ENCODE assay signal across 8 mouse cellular contexts in the genomic region with DNA sequence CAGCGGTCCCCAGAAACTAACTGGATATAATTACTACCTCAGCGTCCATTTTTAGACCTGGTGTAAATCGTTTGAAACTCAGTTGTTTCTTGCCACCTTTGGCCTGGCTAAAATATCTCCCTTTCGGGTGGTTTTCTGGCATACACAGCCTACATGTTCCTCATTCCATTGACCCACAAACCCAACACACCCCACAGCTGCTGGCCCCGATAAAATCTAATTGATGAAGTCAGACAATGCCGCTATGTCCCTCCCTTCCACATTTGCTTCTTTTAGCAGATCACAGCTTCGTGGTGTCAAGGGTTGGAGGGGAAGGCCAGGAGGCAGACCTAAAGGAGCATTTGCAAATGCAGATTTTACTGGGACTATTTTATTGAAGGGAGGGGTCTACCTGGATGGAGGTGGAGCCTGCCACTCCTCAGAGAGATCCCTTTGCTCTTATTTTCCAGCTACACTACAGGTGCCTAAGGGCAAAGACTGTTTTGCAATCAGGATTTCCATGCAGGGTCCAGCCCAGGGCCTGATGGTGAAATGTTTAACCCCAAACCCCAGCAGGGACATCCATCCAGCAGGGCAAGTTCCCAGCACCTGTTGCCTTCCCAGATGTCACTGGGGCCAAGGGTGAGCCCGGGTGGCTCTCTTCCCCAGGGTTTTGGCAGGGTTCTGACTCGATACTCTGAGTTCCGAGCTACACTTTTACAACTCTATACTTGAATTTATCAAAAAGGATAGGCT. TPM values are rescaled to one million over a fixed set of nuclear protein-coding genes. Genes with fewer than 3 reads are reported as not detected.
A peak's percentile ranks its signal among the peaks of the same experiment; 100 is the strongest.
DNase-seq lines count a peak whose midpoint lies in the region; ATAC-seq and TF ChIP-seq lines count a peak whose summit lies in the region.

No protein-coding gene starts in this region.

- H3K36me3 ChIP-seq in lung, embryonic 16.5 days (ENCODE audit: control insufficient read depth, insufficient read depth, low read length), result no peaks in the 10 kb centered on the region
- H3K36me3 ChIP-seq in limb, embryonic 13.5 days, result no peaks in the 10 kb centered on the region
- H3K36me3 ChIP-seq in stomach, postnatal 0 days (ENCODE audit: control insufficient read depth, insufficient read depth, low read length), result no peaks in the 10 kb centered on the region

- intact Hi-C loops in gastrocnemius, adult 2 months (cut with DNase I), result loop anchor here (2.0 to 10.0 kb wide), 3 partner anchors 45 to 337 kb away; no protein-coding TSS in a partner anchor

- no peak overlapping the region; the same call in 1 of the 2 replicates for H3K9ac ChIP-seq in lung, embryonic 16.5 days (ENCODE audit: low read length)
- H3K9ac ChIP-seq in limb, embryonic 13.5 days, result peak overlapping the region; percentile 48; the same call in 1 of the 2 replicates
- H3K9ac ChIP-seq in stomach, postnatal 0 days (ENCODE audit: low read length), result 0 out of 2 replicates have a peak overlapping the region, but pooled peaks have one; percentile 39

- H3K4me3 ChIP-seq in lung, embryonic 16.5 days (ENCODE audit: low read length), result peak overlapping the region; percentile 45
- peak overlapping the region; percentile 75 for H3K4me3 ChIP-seq in gastrocnemius, adult 2 months
- peak overlapping the region; percentile 39 for H3K4me3 ChIP-seq in limb, embryonic 13.5 days
- H3K4me3 ChIP-seq in stomach, postnatal 0 days (ENCODE audit: low read depth, low read length), result peak overlapping the region; percentile 36; the same call in 1 of the 2 replicates

- peak overlapping the region; percentile 72 for H3K4me2 ChIP-seq in lung, embryonic 16.5 days (ENCODE audit: low read depth, low read length)
- peak overlapping the region; percentile 65 for H3K4me2 ChIP-seq in limb, embryonic 13.5 days (replicated peaks)
- peak overlapping the region; percentile 45 for H3K4me2 ChIP-seq in stomach, postnatal 0 days (replicated peaks; ENCODE audit: low read depth)

- TF ChIP-seq CTCF in gastrocnemius, adult 2 months (IDR thresholded peaks at IDR 0.05), result no peak
- TF ChIP-seq CTCF in stomach, postnatal 0 days (IDR thresholded peaks at IDR 0.05; ENCODE audit: low read depth), result no peak

- peaks cover 22% of the 10 kb centered on the region for H3K27me3 ChIP-seq in lung, embryonic 16.5 days (ENCODE audit: control insufficient read depth, insufficient read depth, low read depth, low read length)
- H3K27me3 ChIP-seq in limb, embryonic 13.5 days, result peaks cover 60% of the 10 kb centered on the region
- no peaks in the 10 kb centered on the region for H3K27me3 ChIP-seq in stomach, postnatal 0 days (ENCODE audit: control insufficient read depth, insufficient read depth, low read length)

- 53% methylated on average over 10 of the region's 10 CpGs for WGBS in lung, embryonic 16.5 days
- 35% methylated on average over 10 of the region's 10 CpGs for WGBS in limb, embryonic 13.5 days
- 57% methylated on average over 10 of the region's 10 CpGs for WGBS in stomach, postnatal 0 days

- peaks cover 19% of the 10 kb centered on the region for H3K4me1 ChIP-seq in lung, embryonic 16.5 days (replicated peaks; ENCODE audit: control insufficient read depth, insufficient read depth, low read length)
- peaks cover 37% of the 10 kb centered on the region for H3K4me1 ChIP-seq in limb, embryonic 13.5 days
- peaks cover 4% of the 10 kb centered on the region; the same call in 1 of the 2 replicates for H3K4me1 ChIP-seq in stomach, postnatal 0 days (replicated peaks; ENCODE audit: control insufficient read depth, insufficient read depth)

- TF ChIP-seq EP300 in stomach, postnatal 0 days (optimal IDR thresholded peaks at IDR 0.05), result no peak

- DNase-seq in lung, postnatal 36 days, result no peak
- DNase-seq in gastrocnemius, adult 2 months, result peak; percentile 87
- DNase-seq in stomach, postnatal 0 days (ENCODE audit: low spot score), result no peak
- DNase-seq in right cerebral cortex, adult 18-20 months, result no peak
- DNase-seq in ovary, postnatal 10 days (ENCODE audit: low spot score), result no peak
- no peak for DNase-seq in cerebellum, postnatal 36 days

- no peaks in the 10 kb centered on the region for H3K9me3 ChIP-seq in lung, embryonic 16.5 days (ENCODE audit: control insufficient read depth, low read length)
- peaks cover 3% of the 10 kb centered on the region; the same call in 1 of the 2 replicates for H3K9me3 ChIP-seq in limb, embryonic 13.5 days
- H3K9me3 ChIP-seq in stomach, postnatal 0 days (ENCODE audit: control insufficient read depth, low read length), result no peaks in the 10 kb centered on the region

- no peak overlapping the region for H3K27ac ChIP-seq in lung, embryonic 16.5 days (ENCODE audit: low read length)
- peak overlapping the region; percentile 96 for H3K27ac ChIP-seq in gastrocnemius, adult 2 months
- no peak overlapping the region for H3K27ac ChIP-seq in limb, embryonic 13.5 days
- no peak overlapping the region for H3K27ac ChIP-seq in stomach, postnatal 0 days (replicated peaks)

- no peak for ATAC-seq in lung, embryonic 16.5 days (ENCODE audit: low read depth)
- no peak for ATAC-seq in limb, embryonic 13.5 days (ENCODE audit: low FRiP score, low read depth)
- ATAC-seq in stomach, postnatal 0 days (ENCODE audit: low FRiP score, low TSS enrichment), result no peak

RNA-seq across cellular contexts. Expression of gene Rgma, which starts 3.6 kb away (rescaled TPM):
- polyA plus RNA-seq in lung, embryonic 16.5 days (2015; fragmentation: Nextera tagmentation; extraction: Ambion mirVana), result 10.1 and 10.5 TPM in 2 replicates
- 10 to 100 TPM; 46.1 to 52.4 TPM for total RNA-seq in gastrocnemius, adult 2 months (2021)
- polyA plus RNA-seq in limb, embryonic 13.5 days (2015; fragmentation: Nextera tagmentation; extraction: Ambion mirVana), result 25.3 and 25.6 TPM in 2 replicates
- 4.5 and 5.7 TPM in 2 replicates for polyA plus RNA-seq in stomach, postnatal 0 days (2015; fragmentation: Nextera tagmentation; extraction: Ambion mirVana)
